Mouse (Mus musculus) CD8-positive naive resting alpha-beta T cell, adult 2 months (primary cell): ENCODE measurements at regions not wholly inside any gene's neighbourhood (a gene's known extent, or its start where the extent isn't known, plus 50 kb on each side); places are given as distances from the start of the nearest gene placed in this dataset.
"Not testable (repeated sequence)": the region's sequence is repeated elsewhere in the genome, so short reads cannot be mapped to it uniquely, and the experiment has no call there.

Experiments
- DNase-seq, 2 experiments: peaks; one replicate each; pipeline ENCODE4 v3.0.0; 2022; ENCODE audit warnings: low read depth in 2 of 2, low spot score in 2 of 2

DNA sequence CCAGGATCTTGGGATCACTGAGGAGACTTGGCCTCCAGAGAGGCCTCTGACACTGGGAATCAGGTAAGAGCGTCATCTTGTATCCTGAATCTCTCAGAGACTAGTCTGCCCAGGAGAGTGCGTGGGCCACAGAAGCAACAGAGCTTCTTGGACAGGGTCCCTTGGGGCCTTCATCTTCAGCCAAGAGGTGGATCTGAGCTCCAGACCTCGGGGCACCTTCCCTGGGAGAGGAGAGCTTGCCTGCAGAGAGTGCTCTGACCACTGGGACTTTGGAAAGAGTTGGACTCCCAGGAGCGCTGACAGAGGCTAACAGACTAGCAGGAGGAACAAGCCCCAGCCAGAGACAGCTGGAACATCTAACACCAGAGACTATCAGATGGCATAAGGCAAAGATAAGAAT, 73.9 kb upstream of the Gm15319 start:
- not testable (repeated sequence) for DNase-seq

DNA sequence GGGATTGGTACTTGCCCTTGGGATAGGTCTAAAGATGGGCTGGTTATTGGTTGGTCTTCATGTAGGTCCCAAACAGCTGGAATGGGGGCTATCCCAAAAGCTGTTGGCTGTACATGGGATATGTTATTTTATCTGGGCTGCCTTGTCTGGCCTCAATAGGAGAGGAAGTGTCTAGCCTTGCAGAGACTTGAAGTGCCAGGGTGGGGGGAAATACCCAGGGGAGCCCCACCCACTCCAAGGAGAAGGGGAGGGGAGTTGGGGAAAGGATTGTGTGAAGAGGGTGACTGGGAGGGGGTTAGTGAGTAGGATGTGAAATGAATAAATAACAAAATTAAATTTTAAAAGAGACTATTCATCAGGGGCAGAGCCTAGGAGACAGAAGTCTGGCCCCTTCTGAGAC, 70.2 kb upstream of the Gm15319 start:
- DNase-seq = not testable (repeated sequence)

DNA sequence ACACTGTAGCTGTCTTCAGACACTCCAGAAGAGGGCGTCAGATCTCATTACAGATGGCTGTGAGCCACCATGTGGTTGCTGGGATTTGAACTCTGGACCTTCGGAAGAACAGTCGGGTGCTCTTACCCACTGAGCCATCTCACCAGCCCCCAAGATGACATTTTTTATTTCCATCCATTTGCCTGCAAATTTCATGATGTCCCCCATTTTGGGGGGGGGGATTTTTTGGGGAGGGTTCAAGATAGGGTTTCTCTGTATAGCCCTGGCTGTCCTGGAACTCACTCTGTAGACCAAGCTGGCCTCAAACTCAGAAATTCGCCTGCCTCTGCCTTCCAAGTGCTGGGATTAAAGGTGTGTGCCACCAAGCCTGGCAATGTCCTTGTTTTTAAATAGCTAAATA, 66.5 kb upstream of the Gm15319 start:
- DNase-seq = not testable (repeated sequence)

DNA sequence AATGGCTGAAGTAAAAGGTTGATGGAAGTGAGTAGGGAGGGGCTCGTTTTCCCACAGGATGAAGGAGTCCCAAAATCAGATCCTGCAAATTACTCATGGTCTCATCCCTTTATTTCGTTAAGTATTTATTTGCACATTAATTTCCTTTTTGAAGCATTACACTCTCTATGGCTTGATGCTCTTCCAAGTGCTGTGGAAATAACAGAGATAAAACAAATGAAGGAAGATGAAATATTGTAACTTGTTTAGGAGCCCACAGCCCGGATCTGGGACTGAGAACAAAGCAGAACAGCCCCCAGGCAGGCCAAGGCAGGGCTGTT, 61.9 kb upstream of the Gm15319 start:
- DNase-seq = not testable (repeated sequence)

DNA sequence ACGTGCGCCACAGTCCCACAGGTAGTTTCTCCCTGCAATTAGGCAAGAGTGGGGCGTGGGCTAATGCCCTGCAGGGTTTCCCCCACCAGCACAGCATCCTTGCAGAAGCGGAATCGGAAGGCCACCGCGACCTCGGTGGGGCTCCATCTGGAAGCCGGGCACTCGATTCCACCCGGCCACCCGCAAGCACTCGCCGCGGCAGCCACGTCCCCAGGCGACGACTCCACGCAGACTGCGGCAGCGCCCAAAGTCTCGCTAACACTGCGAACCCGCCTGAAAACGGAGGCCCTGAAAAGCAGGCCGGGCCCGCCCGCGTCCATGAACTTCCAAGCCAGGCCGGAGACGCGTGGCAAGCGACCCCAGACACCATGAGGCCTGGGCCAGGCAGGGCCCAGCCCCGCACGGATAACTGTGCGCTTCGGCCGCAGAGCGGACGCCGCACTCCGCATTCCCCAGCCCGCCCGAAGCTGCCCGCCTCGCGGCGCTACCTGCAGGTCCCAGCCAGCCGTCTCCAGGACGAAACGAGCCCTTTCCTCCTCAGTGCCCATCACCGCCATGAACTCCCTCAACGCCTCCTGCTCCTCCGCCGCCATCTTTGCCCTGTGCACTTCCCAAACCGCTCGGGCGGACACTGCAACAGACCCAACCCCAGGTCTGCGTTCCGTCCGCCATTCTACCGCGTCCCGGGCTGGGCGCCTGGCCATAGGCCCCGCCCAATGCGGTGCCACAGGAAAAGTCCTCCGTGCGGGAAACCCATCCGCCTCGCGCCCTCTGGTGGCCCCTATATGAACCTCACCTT, 61.3 kb upstream of the Gm15319 start:
- DNase-seq = peak; percentile 100

DNA sequence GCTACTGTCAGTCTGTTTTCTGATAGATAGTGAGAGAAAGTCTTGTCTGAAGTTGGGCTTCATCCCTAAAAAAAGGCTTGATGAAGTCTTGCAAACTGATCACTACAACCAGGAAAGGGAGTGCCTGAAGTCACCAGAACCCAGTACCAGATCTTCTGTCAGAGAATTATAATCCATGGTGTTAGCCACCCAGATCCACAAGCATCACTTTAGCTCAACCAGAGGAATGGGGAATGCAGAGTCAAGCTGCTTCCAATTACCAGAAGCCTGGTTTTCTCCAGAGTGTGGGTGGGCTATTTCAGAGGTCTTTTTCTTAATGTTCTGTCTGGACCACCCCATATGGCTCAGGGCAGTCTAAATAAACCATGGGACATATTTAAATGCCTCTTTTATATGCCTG, 57.8 kb upstream of the Gm15319 start:
- not testable (repeated sequence) for DNase-seq
